Mouse (Mus musculus) sigmoid colon, adult 10 weeks (tissue): ENCODE measurements around the gene Smap2. TPM values are rescaled to one million over a fixed set of nuclear protein-coding genes. Genes with fewer than 3 reads are reported as not detected.

Source experiments
- polyA plus RNA-seq: library from polyadenylated mRNA; stranded (reverse); fragments of 350-450 nt; fragmentation: Illumina TruSeq; extraction: RNeasy Lipid Tissue Mini Kit (QIAGEN cat#74804); gene quantifications from one replicate; pipeline ENCODE4 v1.2.3, GENCODE M21; 2014; ENCODE audit warnings: low read depth, low replicate concordance

Gene Smap2
- 23.7 TPM for polyA plus RNA-seq

DNA sequence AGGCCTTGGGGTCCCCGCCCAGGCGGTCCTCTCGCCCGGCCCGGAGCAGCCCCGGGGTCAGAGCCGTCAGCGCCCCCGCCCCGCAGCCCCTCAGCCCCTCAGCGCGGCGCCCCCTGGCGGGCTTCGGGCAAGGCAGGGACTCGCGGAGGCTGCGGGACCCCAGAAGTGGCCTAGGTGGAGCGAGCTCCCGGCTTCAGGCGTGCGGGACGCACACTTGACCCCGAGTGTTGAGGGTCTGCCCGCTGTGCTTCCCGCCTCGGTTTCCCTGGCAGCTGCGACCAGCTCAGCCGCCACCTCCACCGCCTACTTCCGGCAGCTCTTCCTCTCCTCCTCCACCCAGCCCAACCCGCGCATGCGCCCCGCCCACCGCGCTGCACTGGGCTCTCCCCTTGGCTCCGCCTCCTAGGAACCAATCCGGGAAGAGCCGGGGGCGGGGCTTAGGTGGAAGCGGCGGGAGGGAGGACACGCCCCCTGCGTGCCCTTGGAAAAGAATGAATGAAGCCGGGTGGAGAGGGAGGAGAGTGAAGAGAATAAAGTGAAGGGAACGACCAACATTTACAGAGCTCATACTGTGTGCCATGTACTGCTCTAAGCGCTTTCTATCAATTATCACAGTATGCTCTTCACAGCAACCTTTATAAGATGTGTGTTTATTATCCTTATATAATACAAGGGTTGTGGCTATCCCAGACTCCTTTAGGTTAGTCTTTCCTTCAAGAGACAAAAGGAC, at the start of gene Smap2:
TSS of gene Smap2 (minus strand) at position 320 of the 730 bp plus-strand sequence.

DNA sequence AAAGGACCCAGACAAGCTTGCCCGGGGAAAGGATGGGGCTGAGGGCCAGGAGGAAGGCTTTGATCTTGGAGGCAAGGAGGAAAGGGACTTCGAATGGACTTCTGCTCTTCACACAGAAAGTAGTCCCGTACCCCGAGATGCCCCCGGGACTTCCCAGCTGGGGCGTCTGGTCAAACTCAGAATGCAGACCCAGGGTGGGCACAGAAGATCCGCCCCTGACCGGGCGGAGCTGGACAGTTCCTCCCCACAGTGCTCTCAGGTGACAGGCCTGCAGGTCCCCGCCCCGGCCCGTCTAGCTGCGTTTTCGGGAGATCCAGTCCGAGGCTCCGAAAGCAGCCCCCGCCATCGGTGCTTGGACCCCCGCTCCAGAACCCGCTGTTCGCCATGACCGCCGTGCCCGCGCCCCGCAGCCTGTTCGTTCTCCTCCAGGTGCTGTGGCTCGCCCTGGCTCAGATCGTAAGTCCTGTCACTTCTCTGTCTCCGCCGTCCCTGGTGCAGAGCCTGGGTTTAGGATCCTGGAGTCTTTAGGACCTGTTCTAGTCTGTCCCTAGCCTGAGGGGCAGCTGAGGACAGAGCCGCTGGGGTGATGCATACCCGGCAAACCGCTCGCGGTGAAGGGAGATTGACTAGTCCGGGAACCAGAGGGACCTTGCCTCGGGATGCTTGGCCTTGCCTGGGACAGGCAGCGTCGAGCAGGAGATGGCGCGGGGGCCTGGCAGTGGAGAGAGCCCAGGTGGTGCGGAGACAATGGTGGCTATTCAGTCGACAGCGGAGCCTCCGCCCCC, 22.5 kb upstream of the Smap2 start, which contains the start of gene Col9a2:
TSS of gene Col9a2 (plus strand) at position 55 of the 785 bp plus-strand sequence.

DNA sequence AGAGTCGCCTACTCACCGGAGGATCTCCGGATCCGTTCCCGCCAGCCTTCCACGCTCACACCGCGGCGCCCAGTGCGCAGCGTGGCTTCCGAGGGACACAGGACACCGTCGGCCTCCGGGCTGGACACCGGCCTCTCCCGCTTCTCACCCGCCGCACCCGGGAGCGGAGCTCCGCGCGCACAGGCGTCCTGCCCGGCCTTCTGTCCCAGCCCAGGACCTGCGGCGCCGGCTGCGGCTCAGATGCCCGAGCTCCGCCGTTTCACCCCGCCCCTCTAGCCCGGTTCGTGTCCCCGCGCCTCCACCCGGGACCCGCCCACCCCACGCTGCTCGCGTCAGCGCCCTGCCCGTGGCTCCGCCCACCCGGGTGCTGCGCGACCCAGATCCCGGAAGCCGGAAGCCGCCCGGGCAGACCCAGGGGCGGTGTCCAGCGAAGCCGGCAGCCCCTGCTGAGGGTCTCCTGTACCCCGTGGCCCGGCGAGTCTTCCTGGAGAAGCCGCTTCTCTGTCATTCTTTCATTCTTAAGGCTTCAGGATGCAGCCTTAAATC, 65.5 kb downstream of the Smap2 start, which contains the start of gene Zfp69:
TSS of gene Zfp69 (minus strand) at position 272 of the 546 bp plus-strand sequence.

DNA sequence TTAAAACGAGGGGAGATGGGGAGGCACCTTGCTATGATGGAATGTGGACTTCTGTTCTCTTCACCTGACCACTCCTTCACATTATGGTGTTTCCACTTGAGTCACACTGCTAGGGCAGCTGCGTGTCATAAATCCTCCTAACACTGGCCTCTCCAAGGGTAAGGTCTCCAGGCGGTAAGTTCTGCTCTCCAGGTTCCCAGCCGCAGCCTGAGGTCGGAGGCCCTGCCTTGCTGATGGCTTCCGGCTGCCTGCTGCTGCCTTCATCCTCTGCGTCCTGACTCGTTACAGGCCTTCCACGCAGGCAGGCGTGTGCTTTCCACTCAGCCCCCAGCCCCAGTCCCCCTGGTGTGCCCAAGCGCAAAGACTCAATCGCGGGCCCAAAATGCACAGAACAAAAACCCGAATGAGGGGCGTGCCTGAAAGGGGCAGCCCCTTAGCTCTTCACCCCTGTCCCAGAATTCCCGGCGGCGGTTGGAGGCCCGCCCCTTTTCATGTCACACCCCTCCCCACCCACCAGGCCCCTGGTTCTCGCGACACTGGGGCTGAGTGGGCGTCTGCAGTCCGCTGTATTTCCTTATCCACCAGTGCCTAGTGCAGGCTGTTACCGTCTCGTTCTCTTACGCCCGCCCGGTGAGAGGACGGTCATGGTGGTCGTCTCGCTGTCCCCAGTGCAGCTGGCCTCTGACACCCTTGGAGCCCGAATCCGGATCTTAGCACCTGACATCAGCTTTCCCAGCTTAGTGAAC, 92.3 kb downstream of the Smap2 start, which contains the start of gene Exo5:
TSS of gene Exo5 (minus strand) at position 464 of the 746 bp plus-strand sequence.

Other genes with a start within 250 kb of the Smap2 start
- 27.9 TPM for gene Nfyc, start 185.7 kb downstream of the Smap2 start, polyA plus RNA-seq
- 0.35 TPM for gene Rims3, start 162.4 kb downstream of the Smap2 start, polyA plus RNA-seq
- 12.3 TPM for gene Exo5, start 92.2 kb downstream of the Smap2 start, polyA plus RNA-seq
- gene Zfp69, start 65.5 kb downstream of the Smap2 start, polyA plus RNA-seq, result 2.4 TPM
- not detected for gene Col9a2, start 22.1 kb upstream of the Smap2 start, polyA plus RNA-seq
- gene Zmpste24, start 81.0 kb upstream of the Smap2 start, polyA plus RNA-seq, result 113 TPM
- gene Tmco2, start 92.0 kb upstream of the Smap2 start, polyA plus RNA-seq, result not detected
- gene Rlf, start 197.8 kb upstream of the Smap2 start, polyA plus RNA-seq, result 38.8 TPM